ENCODE assay signal across 28 mouse cellular contexts in genomic region chr3:129798551-129798950, GRCm38 (mm10). TPM values are rescaled to one million over a fixed set of nuclear protein-coding genes. Genes with fewer than 3 reads are reported as not detected.
DNase-seq lines count a peak whose midpoint lies in the region; ATAC-seq lines count a peak whose summit lies in the region.
"Had no signal": no experiment of that assay in that cellular context is flagged by ENCODE, and none has a peak within 500 bp of the region (broad histone marks: within the 10 kb centered on the region; RNA-seq: fewer than 3 reads in every experiment).

No protein-coding gene starts in this region.

- no peak overlapping the region for H3K9ac ChIP-seq in heart, embryonic 14.5 days (ENCODE audit: low read length)
- no peak overlapping the region for H3K9ac ChIP-seq in kidney, embryonic 16.5 days (replicated peaks; ENCODE audit: low read length)
- H3K9ac ChIP-seq: embryonic facial prominence, embryonic 12.5 days; forebrain, embryonic 13.5 days had no signal

- intact Hi-C loops in heart, postnatal 36 days (cut with DNase I) = no loop called here

- ATAC-seq in heart, embryonic 14.5 days (ENCODE audit: insufficient number of reproducible peaks, insufficient read depth, low FRiP score, low read depth) = no peak
- ATAC-seq in kidney, embryonic 16.5 days (ENCODE audit: low FRiP score, low TSS enrichment) = no peak
- ATAC-seq: activated CD4-positive, CD25-positive, alpha-beta regulatory T cell, adult 4 months; CD4-positive, CD25-positive, alpha-beta regulatory T cell, adult 4 months; forebrain, embryonic 13.5 days; Patski had no signal

- no peak overlapping the region for H3K4me3 ChIP-seq in heart, embryonic 10.5 days
- no peak overlapping the region for H3K4me3 ChIP-seq in heart, embryonic 14.5 days (ENCODE audit: control insufficient read depth in 1 of 2, insufficient read depth in 1 of 2, low read depth in 1 of 2, low read length in 2 of 2)
- no peak overlapping the region for H3K4me3 ChIP-seq in kidney, embryonic 16.5 days (ENCODE audit: low read length)
- H3K4me3 ChIP-seq: embryonic facial prominence, embryonic 10.5 days; embryonic facial prominence, embryonic 12.5 days; forebrain, embryonic 13.5 days had no signal

- H3K27me3 ChIP-seq in heart, embryonic 10.5 days (ENCODE audit: insufficient read depth, poor library complexity, severe bottlenecking) = no peaks in the 10 kb centered on the region
- H3K27me3 ChIP-seq in heart, embryonic 14.5 days (ENCODE audit: control insufficient read depth, insufficient read depth, low read length) = no peaks in the 10 kb centered on the region
- no peaks in the 10 kb centered on the region for H3K27me3 ChIP-seq in kidney, embryonic 16.5 days (ENCODE audit: insufficient read depth, low read length)
- H3K27me3 ChIP-seq: CH12.LX; embryonic facial prominence, embryonic 12.5 days; forebrain, embryonic 13.5 days; Patski had no signal

- 0 out of 2 replicates have a peak overlapping the region, but pooled peaks have one; percentile 14 for H3K4me2 ChIP-seq in heart, embryonic 14.5 days (ENCODE audit: low read length)
- H3K4me2 ChIP-seq in kidney, embryonic 16.5 days (replicated peaks; ENCODE audit: low read depth, low read length) = no peak overlapping the region
- H3K4me2 ChIP-seq: embryonic facial prominence, embryonic 12.5 days; forebrain, embryonic 13.5 days had no signal

- 49% methylated on average over 11 of the region's 11 CpGs for WGBS in heart, embryonic 10.5 days
- 38% methylated on average over 11 of the region's 11 CpGs for WGBS in heart, embryonic 14.5 days
- WGBS in kidney, embryonic 16.5 days = 86% methylated on average over 11 of the region's 11 CpGs

- peaks cover 3% of the 10 kb centered on the region; the same call in 1 of the 2 replicates for H3K4me1 ChIP-seq in heart, embryonic 10.5 days
- H3K4me1 ChIP-seq in heart, embryonic 14.5 days (ENCODE audit: control insufficient read depth in 2 of 2, insufficient read depth in 2 of 2, low read length in 2 of 2) = 0 out of 4 replicates have a peak, but pooled peaks cover 2% of the 10 kb centered on the region in 2 experiments
- H3K4me1 ChIP-seq in kidney, embryonic 16.5 days (ENCODE audit: insufficient read depth, low read length) = no peaks in the 10 kb centered on the region
- H3K4me1 ChIP-seq: embryonic facial prominence, embryonic 10.5 days; embryonic facial prominence, embryonic 12.5 days; forebrain, embryonic 13.5 days had no signal

- no peaks in the 10 kb centered on the region for H3K9me3 ChIP-seq in heart, embryonic 10.5 days
- no peaks in the 10 kb centered on the region for H3K9me3 ChIP-seq in heart, embryonic 14.5 days (ENCODE audit: control insufficient read depth, low read length)
- no peaks in the 10 kb centered on the region for H3K9me3 ChIP-seq in kidney, embryonic 16.5 days (ENCODE audit: low read length)
- H3K9me3 ChIP-seq: embryonic facial prominence, embryonic 10.5 days; embryonic facial prominence, embryonic 12.5 days; forebrain, embryonic 13.5 days; G1E had no signal

- no peaks in the 10 kb centered on the region for H3K36me3 ChIP-seq in heart, embryonic 10.5 days
- H3K36me3 ChIP-seq in heart, embryonic 14.5 days (ENCODE audit: control insufficient read depth, insufficient read depth, low read length) = no peaks in the 10 kb centered on the region
- H3K36me3 ChIP-seq in kidney, embryonic 16.5 days (ENCODE audit: insufficient read depth, low read length) = no peaks in the 10 kb centered on the region
- H3K36me3 ChIP-seq: embryonic facial prominence, embryonic 10.5 days; embryonic facial prominence, embryonic 12.5 days; G1E had no signal

- H3K27ac ChIP-seq in heart, embryonic 10.5 days = no peak overlapping the region
- H3K27ac ChIP-seq in heart, embryonic 14.5 days (replicated peaks in 1 of 2; ENCODE audit: control insufficient read depth in 1 of 2, insufficient read depth in 1 of 2, low read depth in 2 of 2, low read length in 2 of 2) = no peak overlapping the region
- H3K27ac ChIP-seq in kidney, embryonic 16.5 days (ENCODE audit: low read length) = no peak overlapping the region
- H3K27ac ChIP-seq: embryonic facial prominence, embryonic 10.5 days; embryonic facial prominence, embryonic 12.5 days; forebrain, embryonic 13.5 days had no signal

- peak; percentile 78 for DNase-seq in heart, embryonic 10.5 days (ENCODE audit: low spot score)
- DNase-seq in heart, adult 18-20 months = no peak
- no peak for DNase-seq in heart, postnatal 36 days
- peak; percentile 19 for DNase-seq in kidney, adult 18-20 months
- peak; percentile 5 for DNase-seq in forelimb bud, embryonic 11.5 days (ENCODE audit: low read depth, low spot score)
- DNase-seq: adrenal gland, adult 8-10 months; adrenal gland, postnatal 14 days; adrenal gland, postnatal 36 days; B cell, adult 2 months; cerebellum, adult 11-12 months; cerebellum, adult 2 months; cerebellum, adult 9-10 months; cerebellum, postnatal 10 days; cerebellum, postnatal 25 days had no signal

RNA-seq across cellular contexts. Expression of gene Lrit3, which starts 5.3 kb away (rescaled TPM):
- polyA plus RNA-seq in heart, embryonic 10.5 days (2016; fragmentation: Nextera tagmentation; extraction: Ambion mirVana) = 0.08 TPM in 1 of 2 replicates, not detected in the other
- total RNA-seq in heart, adult 18-20 months (2021) = not detected
- not detected in 2 replicates for polyA plus RNA-seq in heart, embryonic 14.5 days (2014; fragmentation: Nextera tagmentation; extraction: Ambion mirVana)
- total RNA-seq in heart, postnatal 36 days (2021) = not detected
- 0.10 TPM in 1 of 2 replicates, not detected in the other for polyA plus RNA-seq in kidney, embryonic 16.5 days (2015; fragmentation: Nextera tagmentation; extraction: Ambion mirVana)
- total RNA-seq: adrenal gland, adult 18-20 months; adrenal gland, adult 8-10 months; adrenal gland, postnatal 14 days; adrenal gland, postnatal 36 days; CH12.LX had no signal
- polyA plus RNA-seq: activated CD4-positive, CD25-positive, alpha-beta regulatory T cell, adult 4 months; CD4-positive, CD25-positive, alpha-beta regulatory T cell, adult 4 months; embryonic facial prominence, embryonic 10.5 days; embryonic facial prominence, embryonic 12.5 days; embryonic facial prominence, embryonic 14.5 days; forebrain, embryonic 11.5 days; forebrain, embryonic 13.5 days; G1E; Patski had no signal

RNA-seq across cellular contexts. Expression of gene Rrh, which starts 23.8 kb away (rescaled TPM):
- polyA plus RNA-seq in heart, embryonic 10.5 days (2016; fragmentation: Nextera tagmentation; extraction: Ambion mirVana) = not detected in 2 replicates
- total RNA-seq in heart, adult 18-20 months (2021) = not detected
- polyA plus RNA-seq in heart, embryonic 14.5 days (2014; fragmentation: Nextera tagmentation; extraction: Ambion mirVana) = not detected in 2 replicates
- not detected for total RNA-seq in heart, postnatal 36 days (2021)
- not detected in 2 replicates for polyA plus RNA-seq in kidney, embryonic 16.5 days (2015; fragmentation: Nextera tagmentation; extraction: Ambion mirVana)
- total RNA-seq: adrenal gland, adult 18-20 months; adrenal gland, postnatal 36 days had no signal
- polyA plus RNA-seq: activated CD4-positive, CD25-positive, alpha-beta regulatory T cell, adult 4 months; embryonic facial prominence, embryonic 14.5 days; forebrain, embryonic 11.5 days; G1E had no signal

RNA-seq across cellular contexts. Expression of gene Gar1, which starts 32.6 kb away (rescaled TPM):
- polyA plus RNA-seq in heart, embryonic 10.5 days (2016; fragmentation: Nextera tagmentation; extraction: Ambion mirVana) = 59.0 and 97.1 TPM in 2 replicates
- total RNA-seq in heart, adult 18-20 months (2021) = 10 to 100 TPM; 14.7 to 17.5 TPM
- 14.0 and 21.5 TPM in 2 replicates for polyA plus RNA-seq in heart, embryonic 14.5 days (2014; fragmentation: Nextera tagmentation; extraction: Ambion mirVana)
- total RNA-seq in heart, postnatal 36 days (2021) = 10 to 100 TPM; 13.8 to 21.3 TPM
- polyA plus RNA-seq in kidney, embryonic 16.5 days (2015; fragmentation: Nextera tagmentation; extraction: Ambion mirVana) = 69.2 and 79.2 TPM in 2 replicates

RNA-seq across cellular contexts. Expression of gene Cfi, which starts 37.1 kb away (rescaled TPM):
- 0.67 and 5.9 TPM in 2 replicates for polyA plus RNA-seq in heart, embryonic 10.5 days (2016; fragmentation: Nextera tagmentation; extraction: Ambion mirVana)
- total RNA-seq in heart, adult 18-20 months (2021) = under 1 TPM; 0.40 to 0.80 TPM
- polyA plus RNA-seq in heart, embryonic 14.5 days (2014; fragmentation: Nextera tagmentation; extraction: Ambion mirVana) = 2.7 and 3.4 TPM in 2 replicates
- 1 to 10 TPM in 1 of 2 experiments, under 1 TPM in 1; 0.92 to 1.1 TPM for total RNA-seq in heart, postnatal 36 days (2021)
- 18.0 and 24.6 TPM in 2 replicates for polyA plus RNA-seq in kidney, embryonic 16.5 days (2015; fragmentation: Nextera tagmentation; extraction: Ambion mirVana)
- total RNA-seq: adrenal gland, adult 8-10 months; G1E had no signal
- polyA plus RNA-seq: activated CD4-positive, CD25-positive, alpha-beta regulatory T cell, adult 4 months; CD4-positive, CD25-positive, alpha-beta regulatory T cell, adult 4 months; cortical plate, adult 2 months; G1E had no signal

RNA-seq across cellular contexts. Expression of gene Egf, which starts 43.4 kb away (rescaled TPM):
- 1.1 and 1.3 TPM in 2 replicates for polyA plus RNA-seq in heart, embryonic 10.5 days (2016; fragmentation: Nextera tagmentation; extraction: Ambion mirVana)
- 1 to 10 TPM; 2.1 to 2.9 TPM for total RNA-seq in heart, adult 18-20 months (2021)
- 1.6 and 2.3 TPM in 2 replicates for polyA plus RNA-seq in heart, embryonic 14.5 days (2014; fragmentation: Nextera tagmentation; extraction: Ambion mirVana)
- total RNA-seq in heart, postnatal 36 days (2021) = 1 to 10 TPM; 2.4 to 3.5 TPM
- 2.3 and 2.4 TPM in 2 replicates for polyA plus RNA-seq in kidney, embryonic 16.5 days (2015; fragmentation: Nextera tagmentation; extraction: Ambion mirVana)

Comparison
In these comparisons a context has a peak if more than half of its experiments do, and no peak if none do; other contexts are left out.
1. DNase-seq: peak in heart, embryonic 10.5 days (single experiment), kidney, adult 18-20 months (single experiment) and forelimb bud, embryonic 11.5 days (single experiment); none in heart, adult 18-20 months (0 of 2) and heart, postnatal 36 days (0 of 2).